Mouse (Mus musculus): ENCODE results near the gene Rtn4rl1.

Gene Rtn4rl1

GRCm38 (mm10) chr11:75247137-75247730 is 53.7 kb downstream of the Rtn4rl1 start:
- DNase-seq (ENCODE audit: low read depth, low spot score), result no peak

- no peak for DNase-seq (ENCODE audit: low read depth, low spot score)
Measured at GRCm38 (mm10) chr11:75249588-75249987, 56.0 kb downstream of the Rtn4rl1 start.

GRCm38 (mm10) chr11:75251006-75251512 is 57.5 kb downstream of the Rtn4rl1 start:
- no peak for DNase-seq (ENCODE audit: low read depth, low spot score)

- DNase-seq (ENCODE audit: low read depth, low spot score), result no peak
Measured at GRCm38 (mm10) chr11:75251557-75252070, 58.0 kb downstream of the Rtn4rl1 start.

- peak; percentile 50 for DNase-seq (ENCODE audit: low read depth, low spot score)
Measured at GRCm38 (mm10) chr11:75254252-75254912, 60.8 kb downstream of the Rtn4rl1 start.

- DNase-seq (ENCODE audit: low read depth, low spot score), result no peak
Measured at GRCm38 (mm10) chr11:75255330-75255729, 61.7 kb downstream of the Rtn4rl1 start.

- no peak for DNase-seq (ENCODE audit: low read depth, low spot score)
Measured at GRCm38 (mm10) chr11:75257056-75257648, 63.6 kb downstream of the Rtn4rl1 start.

GRCm38 (mm10) chr11:75259416-75259815 is 65.8 kb downstream of the Rtn4rl1 start:
- no peak for DNase-seq (ENCODE audit: low read depth, low spot score)

GRCm38 (mm10) chr11:75259996-75260561 is 66.5 kb downstream of the Rtn4rl1 start:
- DNase-seq (ENCODE audit: low read depth, low spot score), result no peak

GRCm38 (mm10) chr11:75261016-75261415 is 67.4 kb downstream of the Rtn4rl1 start:
- no peak for DNase-seq (ENCODE audit: low read depth, low spot score)

- DNase-seq (ENCODE audit: low read depth, low spot score), result no peak
Measured at GRCm38 (mm10) chr11:75261730-75262129, 68.1 kb downstream of the Rtn4rl1 start.

GRCm38 (mm10) chr11:75262181-75262580 is 68.6 kb downstream of the Rtn4rl1 start:
- DNase-seq (ENCODE audit: low read depth, low spot score), result no peak

- DNase-seq (ENCODE audit: low read depth, low spot score), result no peak
Measured at GRCm38 (mm10) chr11:75262791-75263190, 69.2 kb downstream of the Rtn4rl1 start.

GRCm38 (mm10) chr11:75263274-75263963 is 69.8 kb downstream of the Rtn4rl1 start:
- DNase-seq (ENCODE audit: low read depth, low spot score), result no peak

GRCm38 (mm10) chr11:75263964-75264312 is 70.4 kb downstream of the Rtn4rl1 start:
- no peak for DNase-seq (ENCODE audit: low read depth, low spot score)

- DNase-seq (ENCODE audit: low read depth, low spot score), result no peak
Measured at GRCm38 (mm10) chr11:75264550-75264949, 71.0 kb downstream of the Rtn4rl1 start.

GRCm38 (mm10) chr11:75265545-75265944 is 72.0 kb downstream of the Rtn4rl1 start:
- no peak for DNase-seq (ENCODE audit: low read depth, low spot score)

- no peak for DNase-seq (ENCODE audit: low read depth, low spot score)
Measured at GRCm38 (mm10) chr11:75267826-75268281, 74.3 kb downstream of the Rtn4rl1 start.

- DNase-seq (ENCODE audit: low read depth, low spot score), result no peak
Measured at GRCm38 (mm10) chr11:75268492-75268891, 74.9 kb downstream of the Rtn4rl1 start.

GRCm38 (mm10) chr11:75269213-75269612 is 75.6 kb downstream of the Rtn4rl1 start:
- DNase-seq (ENCODE audit: low read depth, low spot score), result no peak

GRCm38 (mm10) chr11:75270276-75270984 is 76.8 kb downstream of the Rtn4rl1 start:
- no peak for DNase-seq (ENCODE audit: low read depth, low spot score)

All from CD4-positive helper T cell, adult 2 months (primary cell).